Mouse (Mus musculus) liver, embryonic 13.5 days (tissue): Measurements from ENCODE around the gene Slc27a3. TPM values are rescaled to one million over a fixed set of nuclear protein-coding genes. Genes with fewer than 3 reads are reported as not detected.

Experiments
- ATAC-seq: fragments of 200-750 bp; cut with Nextera tagmentation; 2 replicates; pipeline ENCODE4 v1.8.0; 2017; ENCODE audit warnings: low read depth, mild to moderate bottlenecking, moderate number of reproducible peaks, moderate library complexity
- DNase-seq: peaks from one replicate; pipeline ENCODE4 v3.0.0; 2022
- H3K27ac ChIP-seq: fragments of 300-500 bp; sonication (generic); 2 replicates; pipeline ENCODE4 v1.5.1; 2015; ENCODE audit warnings: moderate library complexity, mild to moderate bottlenecking, inconsistent platforms
- H3K27me3 ChIP-seq: fragments of 300-500 bp; sonication (generic); 2 replicates; pipeline ENCODE4 v1.6.1; 2015; ENCODE audit warnings: mild to moderate bottlenecking, inconsistent platforms
- H3K36me3 ChIP-seq: fragments of 300-500 bp; sonication (generic); 2 replicates; pipeline ENCODE4 v1.6.1; 2015; ENCODE audit warnings: mild to moderate bottlenecking, inconsistent platforms
- H3K4me1 ChIP-seq: fragments of 300-500 bp; sonication (generic); replicated peaks from 2 replicates; pipeline ENCODE4 v1.6.1; 2015; ENCODE audit warnings: inconsistent platforms
- H3K4me2 ChIP-seq: fragments of 300-500 bp; sonication (generic); 2 replicates; pipeline ENCODE4 v1.6.1; 2015; ENCODE audit warnings: inconsistent platforms, mild to moderate bottlenecking, moderate library complexity
- H3K4me3 ChIP-seq: fragments of 300-500 bp; sonication (generic); replicated peaks from 2 replicates; pipeline ENCODE4 v1.5.1; 2015; ENCODE audit warnings: mild to moderate bottlenecking, inconsistent platforms
- H3K9ac ChIP-seq: fragments of 300-500 bp; sonication (generic); 2 replicates; pipeline ENCODE4 v1.6.1; 2015; ENCODE audit warnings: mild to moderate bottlenecking, inconsistent platforms
- H3K9me3 ChIP-seq: fragments of 300-500 bp; sonication (generic); replicated peaks from 2 replicates; pipeline ENCODE4 v1.6.1; 2016; ENCODE audit warnings: inconsistent platforms
- WGBS: fragments of 180-500 bp; shearing (Covaris S2); methylation state at CpG from one replicate; pipeline ENCODE4 v1.1.7; 2015; ENCODE audit not compliant: insufficient replicate concordance; 5-methylcytosine and 5-hydroxymethylcytosine counted together
- polyA plus RNA-seq: library from polyadenylated mRNA; unstranded; fragments of >200 nt; fragmentation: Nextera tagmentation; extraction: Ambion mirVana; gene quantifications from 2 replicates; pipeline ENCODE4 v1.2.1, GENCODE M21; 2015

Gene Slc27a3
- polyA plus RNA-seq, 1 experiment from 2014 or later = 1.5 TPM

DNA sequence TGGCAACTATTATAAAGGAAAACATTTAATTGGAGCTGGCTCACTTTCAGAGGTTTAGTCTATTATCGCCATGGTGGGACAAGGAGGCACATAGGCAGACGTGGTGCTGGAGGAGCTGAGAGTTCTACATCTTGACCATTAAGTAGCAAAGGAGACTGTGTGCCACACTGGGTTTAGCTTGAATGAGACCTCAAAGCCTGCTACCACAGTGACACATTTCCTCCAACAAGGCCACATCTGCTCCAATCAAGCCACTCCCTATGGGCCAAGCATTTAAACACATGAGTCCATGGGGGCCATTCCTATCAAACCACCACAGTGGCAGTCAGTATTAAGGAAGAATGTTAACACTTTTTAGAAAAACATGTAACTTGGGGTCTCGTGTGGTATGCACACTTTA is 51.5 kb downstream of the Slc27a3 start:
- Histone ChIP-seq H3K36me3 (peaks cover 14% of the 10 kb centered on the region), H3K27ac (no peak overlapping the region), H3K27me3 (no peaks in the 10 kb centered on the region), H3K4me2 (no peak overlapping the region), H3K9ac (no peak overlapping the region), H3K9me3 (no peaks in the 10 kb centered on the region), H3K4me3 (no peak overlapping the region), H3K4me1 (peaks cover 19% of the 10 kb centered on the region)
- ATAC-seq (no peak), DNase-seq (no peak)
- 83% methylated on average over 3 of the region's 3 CpGs for WGBS

DNA sequence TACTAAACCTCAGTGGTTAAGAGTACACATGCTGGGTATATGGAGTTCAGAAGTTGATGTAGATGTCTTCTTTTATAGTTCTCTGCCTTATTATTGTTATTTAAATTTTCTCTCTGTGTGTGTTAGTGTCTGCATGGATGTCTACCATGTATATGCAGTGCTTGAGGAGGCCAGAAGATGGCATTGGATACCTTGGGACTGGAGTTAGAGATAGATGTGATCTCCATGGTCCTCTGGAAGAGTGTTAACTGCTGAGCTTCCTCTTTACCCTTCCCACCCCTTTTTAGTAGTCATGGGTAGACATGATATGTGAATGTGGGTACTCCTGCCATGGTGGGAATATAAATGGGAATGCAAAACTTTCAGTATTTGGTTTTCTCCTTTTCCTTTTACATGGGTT is 54.2 kb downstream of the Slc27a3 start:
- Histone ChIP-seq H3K4me3 (no peak overlapping the region), H3K27me3 (no peaks in the 10 kb centered on the region), H3K36me3 (no peaks in the 10 kb centered on the region), H3K9ac (no peak overlapping the region), H3K4me1 (peaks cover 25% of the 10 kb centered on the region), H3K27ac (no peak overlapping the region), H3K4me2 (no peak overlapping the region), H3K9me3 (no peaks in the 10 kb centered on the region)
- DNase-seq (no peak), ATAC-seq (no peak)

Other genes with a start within 250 kb of the Slc27a3 start
- 679 and 820 TPM in 2 replicates for gene Rps27, start 176.3 kb downstream of the Slc27a3 start, polyA plus RNA-seq
- gene Rab13, start 176.2 kb downstream of the Slc27a3 start, polyA plus RNA-seq = 5.9 and 6.0 TPM in 2 replicates
- 59.5 and 61.1 TPM in 2 replicates for gene Jtb, start 158.3 kb downstream of the Slc27a3 start, polyA plus RNA-seq
- gene Creb3l4, start 146.4 kb downstream of the Slc27a3 start, polyA plus RNA-seq = 0.36 and 0.41 TPM in 2 replicates
- gene Slc39a1, start 141.8 kb downstream of the Slc27a3 start, polyA plus RNA-seq = 31.6 and 34.1 TPM in 2 replicates
- gene Crtc2, start 135.8 kb downstream of the Slc27a3 start, polyA plus RNA-seq = 4.2 and 7.6 TPM in 2 replicates
- gene Dennd4b, start 124.8 kb downstream of the Slc27a3 start, polyA plus RNA-seq = 1.6 and 2.0 TPM in 2 replicates
- 3.7 and 4.0 TPM in 2 replicates for gene Gatad2b, start 96.8 kb downstream of the Slc27a3 start, polyA plus RNA-seq
- 10.0 and 11.7 TPM in 2 replicates for gene Ints3, start 43.7 kb upstream of the Slc27a3 start, polyA plus RNA-seq
- 4.0 TPM in 2 replicates for gene Npr1, start 75.9 kb upstream of the Slc27a3 start, polyA plus RNA-seq
- gene Ilf2, start 86.2 kb upstream of the Slc27a3 start, polyA plus RNA-seq = 75.0 and 85.0 TPM in 2 replicates
- 21.2 and 22.9 TPM in 2 replicates for gene Snapin, start 101.1 kb upstream of the Slc27a3 start, polyA plus RNA-seq
- gene Chtop, start 119.6 kb upstream of the Slc27a3 start, polyA plus RNA-seq = 65.8 and 72.5 TPM in 2 replicates
- gene S100a1, start 124.5 kb upstream of the Slc27a3 start, polyA plus RNA-seq = 14.7 and 16.0 TPM in 2 replicates
- 19.8 and 20.6 TPM in 2 replicates for gene S100a13, start 124.5 kb upstream of the Slc27a3 start, polyA plus RNA-seq
- not detected in 2 replicates for gene S100a14, start 136.9 kb upstream of the Slc27a3 start, polyA plus RNA-seq
- 26.4 and 27.4 TPM in 2 replicates for gene S100a16, start 147.3 kb upstream of the Slc27a3 start, polyA plus RNA-seq
- not detected in 2 replicates for gene S100a3, start 170.6 kb upstream of the Slc27a3 start, polyA plus RNA-seq
- gene S100a2, start 200.3 kb upstream of the Slc27a3 start, polyA plus RNA-seq = not detected in 2 replicates
- gene Gm42674, start 212.0 kb upstream of the Slc27a3 start, polyA plus RNA-seq = not detected in 2 replicates
- 0.58 and 0.59 TPM in 2 replicates for gene S100a4, start 213.8 kb upstream of the Slc27a3 start, polyA plus RNA-seq
- not detected in 2 replicates for gene S100a5, start 218.6 kb upstream of the Slc27a3 start, polyA plus RNA-seq
- 6.1 and 7.2 TPM in 2 replicates for gene S100a6, start 222.9 kb upstream of the Slc27a3 start, polyA plus RNA-seq